Mouse (Mus musculus) olfactory bulb, adult 2 months (tissue): ENCODE data around the gene Sorbs1.

Experiments
- CTCF ChIP-seq: fragments of 200-500 bp; IDR thresholded peaks from 2 replicates; pipeline ENCODE4 v1.5.1; 2012; ENCODE audit warnings: low read depth, mild to moderate bottlenecking, low read length, moderate library complexity; ENCODE audit not compliant: insufficient read depth
- POLR2A ChIP-seq: fragments of 200-500 bp; IDR thresholded peaks from 2 replicates; pipeline ENCODE4 v1.6.1; 2012; ENCODE audit warnings: mild to moderate bottlenecking, low read depth, low read length, moderate library complexity; ENCODE audit not compliant: insufficient read depth

- TF ChIP-seq CTCF: no peak
- TF ChIP-seq POLR2A: no peak
These were observed 78.5 kb downstream of the Sorbs1 start for GRCm38 (mm10) chr19:40435045-40435444.
